Mouse (Mus musculus) CD4-positive, CD25-positive, alpha-beta regulatory T cell, adult 2 months (primary cell): ENCODE results near the gene Tulp2.
A peak's percentile ranks its signal among the peaks of the same experiment; 100 is the strongest.
"Not testable (repeated sequence)": the region's sequence is repeated elsewhere in the genome, so short reads cannot be mapped to it uniquely, and the experiment has no call there.

Experiments used
- DNase-seq: peaks from one replicate; pipeline ENCODE4 v3.0.0-alpha.2; 2012; ENCODE audit warnings: low read depth, low spot score

Tulp2 gene

GRCm38 (mm10) chr7:45459564-45460140, 22.0 kb upstream of the Tulp2 start, which contains the start of gene Ftl1:
Gene Ftl1 (minus strand): TSS chr7:45459884.
- DNase-seq = peak; percentile 96

GRCm38 (mm10) chr7:45460377-45460776, 21.3 kb upstream of the Tulp2 start:
- peak; percentile 42 for DNase-seq

GRCm38 (mm10) chr7:45460860-45461314, 20.8 kb upstream of the Tulp2 start:
- DNase-seq = no peak

- DNase-seq = no peak
Measured at GRCm38 (mm10) chr7:45461326-45461725, 20.4 kb upstream of the Tulp2 start.

- no peak for DNase-seq
Measured at GRCm38 (mm10) chr7:45461781-45462180, 19.9 kb upstream of the Tulp2 start.

- DNase-seq = no peak
Measured at GRCm38 (mm10) chr7:45462325-45462724, 19.4 kb upstream of the Tulp2 start.

GRCm38 (mm10) chr7:45462868-45463267, 18.8 kb upstream of the Tulp2 start:
- DNase-seq = not testable (repeated sequence)

- DNase-seq = no peak
Measured at GRCm38 (mm10) chr7:45463987-45464778, 17.5 kb upstream of the Tulp2 start.

- DNase-seq = no peak
Measured at GRCm38 (mm10) chr7:45465112-45465511, 16.6 kb upstream of the Tulp2 start.

GRCm38 (mm10) chr7:45465549-45465948, 16.1 kb upstream of the Tulp2 start:
- no peak for DNase-seq

- DNase-seq = peak; percentile 98
Measured at GRCm38 (mm10) chr7:45466283-45467089, 15.2 kb upstream of the Tulp2 start, which contains the start of gene Bax. Gene Bax (minus strand): TSS chr7:45466898.

GRCm38 (mm10) chr7:45467090-45467670, 14.5 kb upstream of the Tulp2 start:
- DNase-seq = peak; percentile 35

GRCm38 (mm10) chr7:45470869-45471268, 10.8 kb upstream of the Tulp2 start:
- DNase-seq = peak; percentile 88

- DNase-seq = no peak
Measured at GRCm38 (mm10) chr7:45475291-45475969, 6.2 kb upstream of the Tulp2 start.

- no peak for DNase-seq
Measured at GRCm38 (mm10) chr7:45476453-45476852, 5.2 kb upstream of the Tulp2 start.

- DNase-seq = peak; percentile 81
Measured at GRCm38 (mm10) chr7:45477003-45477402, 4.7 kb upstream of the Tulp2 start.

GRCm38 (mm10) chr7:45478774-45479173, 2.9 kb upstream of the Tulp2 start:
- no peak for DNase-seq

- not testable (repeated sequence) for DNase-seq
Measured at GRCm38 (mm10) chr7:45480310-45480709, 1.4 kb upstream of the Tulp2 start.

GRCm38 (mm10) chr7:45482166-45482565, 489 bp downstream of the Tulp2 start:
- DNase-seq = no peak

GRCm38 (mm10) chr7:45484985-45485384, 3.3 kb downstream of the Tulp2 start:
- DNase-seq = not testable (repeated sequence)

GRCm38 (mm10) chr7:45486158-45486557, 4.5 kb downstream of the Tulp2 start:
- DNase-seq = no peak
